ENCODE assay signal across 21 mouse cellular contexts in the genomic region with DNA sequence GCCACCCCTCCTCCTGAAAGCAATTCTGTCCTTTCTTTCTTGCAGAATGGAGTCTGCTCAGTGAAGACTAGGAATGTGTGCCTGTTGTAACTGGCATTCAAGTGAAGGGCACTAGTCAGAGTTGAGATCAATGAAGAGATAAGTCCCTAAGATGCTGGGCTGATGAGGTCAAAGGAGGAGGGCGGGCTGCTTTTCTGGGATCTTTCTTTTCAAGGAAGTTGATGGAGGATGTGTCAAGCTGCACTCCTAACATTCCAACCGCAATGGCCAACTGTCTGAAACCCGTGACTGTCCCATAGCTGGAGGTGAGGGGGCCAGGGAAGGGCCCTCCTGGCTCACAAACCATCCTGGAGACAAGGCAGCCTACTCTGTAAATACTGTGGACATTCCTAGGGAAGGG.
A peak's percentile ranks its signal among the peaks of the same experiment; 100 is the strongest.
DNase-seq lines count a peak whose midpoint lies in the region; ATAC-seq and TF ChIP-seq lines count a peak whose summit lies in the region.
"Had no signal": no experiment of that assay in that cellular context is flagged by ENCODE, and none has a peak within 500 bp of the region (broad histone marks: within the 10 kb centered on the region; RNA-seq: fewer than 3 reads in every experiment).

No protein-coding gene starts in this region.

- TF ChIP-seq POLR2A in kidney, adult 2 months (IDR thresholded peaks at IDR 0.05; ENCODE audit: low read depth, low read length) = no peak
- TF ChIP-seq POLR2A in ES-Bruce4 (IDR thresholded peaks at IDR 0.05; ENCODE audit: insufficient read depth, low read length) = no peak

- no peaks in the 10 kb centered on the region for H3K36me3 ChIP-seq in kidney, adult 2 months (ENCODE audit: control insufficient read depth, insufficient read depth, low read length)
- H3K36me3 ChIP-seq in ES-Bruce4 (ENCODE audit: control insufficient read depth, insufficient read depth, low read length, poor library complexity, severe bottlenecking) = no peaks in the 10 kb centered on the region
- no peaks in the 10 kb centered on the region for H3K36me3 ChIP-seq in liver, embryonic 11.5 days (ENCODE audit: control insufficient read depth, insufficient read depth, low read length)
- H3K36me3 ChIP-seq: forebrain, embryonic 15.5 days; heart, embryonic 13.5 days had no signal

- peaks cover 38% of the 10 kb centered on the region for H3K4me1 ChIP-seq in kidney, adult 2 months (ENCODE audit: control insufficient read depth, insufficient read depth, low read length)
- H3K4me1 ChIP-seq in ES-Bruce4 (ENCODE audit: control insufficient read depth, insufficient read depth, low read length) = peaks cover 8% of the 10 kb centered on the region
- H3K4me1 ChIP-seq in liver, embryonic 11.5 days (replicated peaks; ENCODE audit: control insufficient read depth, insufficient read depth, low read length) = peaks cover 6% of the 10 kb centered on the region; the same call in 1 of the 2 replicates

- H3K4me3 ChIP-seq in gastrocnemius, adult 2 months = no peak overlapping the region
- H3K4me3 ChIP-seq in kidney, adult 2 months (ENCODE audit: insufficient read depth, low read depth, low read length) = no peak overlapping the region
- H3K4me3 ChIP-seq in ES-Bruce4 (ENCODE audit: low read depth, low read length) = no peak overlapping the region
- H3K4me3 ChIP-seq in liver, embryonic 11.5 days (ENCODE audit: low read depth, low read length) = no peak overlapping the region
- H3K4me3 ChIP-seq: forebrain, embryonic 15.5 days; heart, adult 2 months; heart, embryonic 13.5 days had no signal

- 59% methylated on average over 3 of the region's 3 CpGs for WGBS in kidney, adult 2 months
- 49% methylated on average over 3 of the region's 3 CpGs for WGBS in liver, embryonic 11.5 days

- no peaks in the 10 kb centered on the region for H3K27me3 ChIP-seq in kidney, adult 2 months (replicated peaks; ENCODE audit: control insufficient read depth, insufficient read depth, low read length)
- no peaks in the 10 kb centered on the region for H3K27me3 ChIP-seq in ES-Bruce4 (ENCODE audit: control insufficient read depth, insufficient read depth, low read length, poor library complexity, severe bottlenecking)
- no peaks in the 10 kb centered on the region for H3K27me3 ChIP-seq in liver, embryonic 11.5 days (replicated peaks; ENCODE audit: control insufficient read depth, insufficient read depth, low read length)
- H3K27me3 ChIP-seq: forebrain, embryonic 15.5 days; heart, embryonic 13.5 days had no signal

- H3K27ac ChIP-seq in gastrocnemius, adult 2 months = peak overlapping the region; percentile 57
- peak overlapping the region; percentile 61 for H3K27ac ChIP-seq in kidney, adult 2 months (ENCODE audit: insufficient read depth, low read depth, low read length)
- H3K27ac ChIP-seq in ES-Bruce4 (ENCODE audit: insufficient read depth, low read length) = peak overlapping the region; percentile 7; the same call in 1 of the 2 replicates
- no peak overlapping the region for H3K27ac ChIP-seq in liver, embryonic 11.5 days (ENCODE audit: low read depth, low read length)
- H3K27ac ChIP-seq: forebrain, embryonic 15.5 days; heart, adult 2 months; heart, embryonic 13.5 days; kidney, postnatal 0 days had no signal

- no peaks in the 10 kb centered on the region for H3K9me3 ChIP-seq in ES-Bruce4 (replicated peaks; ENCODE audit: control insufficient read depth, insufficient read depth, low read length, poor library complexity, severe bottlenecking)
- H3K9me3 ChIP-seq in liver, embryonic 11.5 days (ENCODE audit: control insufficient read depth, low read length) = no peaks in the 10 kb centered on the region
- H3K9me3 ChIP-seq: forebrain, embryonic 15.5 days; heart, embryonic 13.5 days had no signal

- no peak for TF ChIP-seq CTCF in gastrocnemius, adult 2 months (IDR thresholded peaks at IDR 0.05)
- no peak for TF ChIP-seq CTCF in kidney, adult 2 months (conservative IDR thresholded peaks at IDR 0.05; ENCODE audit: insufficient read depth, insufficient read length, low read depth, low read length)
- TF ChIP-seq CTCF in ES-Bruce4 (IDR thresholded peaks at IDR 0.05; ENCODE audit: low read depth, low read length) = no peak

- intact Hi-C loops in gastrocnemius, adult 2 months (cut with DNase I) = no loop called here

- DNase-seq in gastrocnemius, adult 2 months = no peak
- no peak for DNase-seq in gastrocnemius, postnatal 10 days
- DNase-seq in kidney, adult 2 months = no peak
- DNase-seq in kidney, adult 8-10 months = no peak
- DNase-seq in ZHBTc4 (ENCODE audit: low read depth, low spot score) = peak; percentile 79
- DNase-seq in liver, embryonic 11.5 days (ENCODE audit: low spot score) = no peak
- DNase-seq: adrenal gland, postnatal 10 days; cerebellum, adult 9-10 months; cerebellum, postnatal 36 days; heart, adult 2 months; heart, postnatal 10 days; layer of hippocampus, adult 9-11 months; spleen, adult 18-20 months; thymus, postnatal 14 days had no signal

- H3K4me2 ChIP-seq in liver, embryonic 11.5 days = no peak overlapping the region
- H3K4me2 ChIP-seq: forebrain, embryonic 15.5 days; heart, embryonic 13.5 days had no signal

- no peak for ATAC-seq in liver, embryonic 11.5 days (replicated peaks; ENCODE audit: low FRiP score)
- ATAC-seq: forebrain, embryonic 15.5 days; intestine, postnatal 0 days; lung, postnatal 0 days; midbrain, embryonic 16.5 days had no signal

- H3K9ac ChIP-seq in ES-Bruce4 (ENCODE audit: low read depth, poor library complexity, severe bottlenecking) = no peak overlapping the region
- H3K9ac ChIP-seq in liver, embryonic 11.5 days (ENCODE audit: low read depth, low read length) = no peak overlapping the region
- H3K9ac ChIP-seq: forebrain, embryonic 15.5 days; heart, embryonic 13.5 days had no signal

- TF ChIP-seq EP300 in ES-Bruce4 (IDR thresholded peaks at IDR 0.05; ENCODE audit: insufficient read depth, low read depth, low read length) = peak; percentile 44; the same call in 1 of the 2 replicates
